Mouse (Mus musculus) monocyte, adult 5-6 weeks (primary cell): Measurements from ENCODE around the gene Trim37. TPM values are rescaled to one million over a fixed set of nuclear protein-coding genes. Genes with fewer than 3 reads are reported as not detected.

Experiments
- ATAC-seq: fragments of 153-309, 156-312 bp; replicated peaks from 2 replicates; pipeline ENCODE4 v1.8.0; 2017; ENCODE audit warnings: mild to moderate bottlenecking; ENCODE audit not compliant: low TSS enrichment, insufficient number of reproducible peaks, severe bottlenecking, poor library complexity, low FRiP score
- total RNA-seq: library from RNA; stranded (forward); fragments of 200-1000, 200-491, 200-594 nt; gene quantifications from 3 replicates; pipeline ENCODE4 v1.2.3, GENCODE M21; 2017

Trim37 gene
- 11.8 to 19.2 TPM (median 15.1 TPM) in 3 replicates for total RNA-seq

DNA sequence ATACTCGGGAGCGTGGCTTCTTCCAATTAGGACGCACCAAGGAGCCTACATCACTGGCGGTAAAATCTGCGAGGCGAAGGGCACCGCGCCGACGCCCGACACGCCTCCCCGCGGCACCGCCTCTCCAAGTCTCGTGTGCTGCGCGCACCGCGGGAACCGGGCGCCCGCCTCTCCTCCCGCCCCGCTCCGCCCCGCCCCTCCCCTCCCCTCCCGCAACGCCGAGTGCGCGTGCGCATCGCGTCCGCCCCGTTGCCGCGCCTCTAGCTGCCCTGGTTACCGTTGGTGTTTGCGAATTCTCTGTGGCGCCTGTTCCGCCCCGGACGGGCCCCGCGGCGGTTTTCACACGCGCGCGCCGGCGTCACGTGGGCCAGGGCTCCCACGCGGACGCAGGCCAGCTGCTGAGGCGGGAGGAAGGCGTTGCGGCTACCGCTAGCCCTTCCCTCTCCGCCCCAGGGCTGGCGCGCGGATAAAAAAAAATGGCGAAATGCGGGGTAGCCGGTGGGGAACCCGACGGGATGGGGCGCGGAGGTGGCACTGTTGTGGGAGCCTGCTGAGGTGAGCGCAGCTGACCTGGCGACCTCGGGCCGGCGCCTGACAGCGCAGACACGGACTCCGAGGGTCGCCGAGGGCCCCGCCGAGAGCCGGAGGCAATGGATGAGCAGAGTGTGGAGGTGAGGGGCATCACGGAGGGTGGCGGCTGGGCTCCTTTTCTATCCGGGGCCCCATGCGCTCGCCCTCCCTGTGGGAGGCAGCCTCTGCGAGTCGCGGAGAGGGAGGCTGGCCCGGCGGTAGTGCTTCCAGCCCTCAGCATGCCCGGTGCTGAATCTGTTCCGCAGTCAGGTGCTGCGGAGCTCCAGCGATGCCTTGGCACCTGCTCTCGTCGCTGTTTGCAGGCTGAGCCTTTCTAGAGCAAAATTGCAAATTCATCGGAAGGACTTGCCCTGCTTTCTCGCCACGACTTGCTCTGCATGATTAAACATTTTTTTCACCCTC, at the start of gene Trim37:
TSS of gene Trim37 (plus strand) at position 254 of the 993 bp plus-strand sequence.
- ATAC-seq = peak; percentile 88

DNA sequence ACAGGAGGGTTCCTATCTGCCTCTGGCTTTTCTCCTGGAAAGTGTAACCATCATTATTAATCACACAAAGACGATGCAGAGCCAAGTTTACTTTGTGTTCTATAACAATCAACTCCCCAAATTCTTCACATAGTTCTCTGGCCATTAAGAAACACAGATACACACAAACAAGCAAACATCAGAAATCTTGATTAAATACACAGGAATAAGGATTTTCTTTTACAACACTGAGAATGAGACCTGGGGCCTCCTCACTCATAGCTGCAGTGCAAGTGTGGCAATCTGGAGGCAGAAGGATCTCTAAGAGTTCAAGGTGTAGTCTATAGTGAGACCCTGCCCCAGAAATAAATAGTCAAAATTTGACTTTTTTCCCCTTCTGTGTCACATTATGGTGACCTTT, 43.2 kb upstream of the Trim37 start:
- ATAC-seq = no peak

GRCm38 (mm10) chr11:87085461-87085860, 41.4 kb upstream of the Trim37 start:
- no peak for ATAC-seq

GRCm38 (mm10) chr11:87086290-87086984, 40.4 kb upstream of the Trim37 start, which contains the start of gene Smg8:
Gene Smg8 (minus strand): TSS chr11:87086774.
- peak; percentile 96 for ATAC-seq

- no peak for ATAC-seq
Observed at GRCm38 (mm10) chr11:87087142-87087541, 39.7 kb upstream of the Trim37 start.

DNA sequence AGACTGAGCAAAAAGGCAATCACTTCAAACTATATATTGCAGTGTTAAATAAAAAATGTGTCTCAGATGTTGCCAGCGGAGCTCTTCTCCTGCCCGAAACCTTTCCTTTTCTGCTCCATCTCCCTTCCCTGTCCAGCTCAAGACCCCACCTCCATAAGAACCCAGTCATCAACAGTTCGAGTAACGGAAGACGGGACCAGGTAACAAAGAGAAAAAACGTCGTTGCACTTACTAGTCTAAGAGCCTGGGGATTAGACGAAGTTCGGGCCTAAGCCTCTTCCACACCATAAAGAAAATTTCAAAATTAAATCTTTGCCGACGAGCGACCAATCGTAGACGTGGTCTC, 18.5 kb upstream of the Trim37 start, which contains the start of gene Prr11:
TSS of gene Prr11 (minus strand) at position 300 of the 346 bp plus-strand sequence.
- ATAC-seq = no peak

DNA sequence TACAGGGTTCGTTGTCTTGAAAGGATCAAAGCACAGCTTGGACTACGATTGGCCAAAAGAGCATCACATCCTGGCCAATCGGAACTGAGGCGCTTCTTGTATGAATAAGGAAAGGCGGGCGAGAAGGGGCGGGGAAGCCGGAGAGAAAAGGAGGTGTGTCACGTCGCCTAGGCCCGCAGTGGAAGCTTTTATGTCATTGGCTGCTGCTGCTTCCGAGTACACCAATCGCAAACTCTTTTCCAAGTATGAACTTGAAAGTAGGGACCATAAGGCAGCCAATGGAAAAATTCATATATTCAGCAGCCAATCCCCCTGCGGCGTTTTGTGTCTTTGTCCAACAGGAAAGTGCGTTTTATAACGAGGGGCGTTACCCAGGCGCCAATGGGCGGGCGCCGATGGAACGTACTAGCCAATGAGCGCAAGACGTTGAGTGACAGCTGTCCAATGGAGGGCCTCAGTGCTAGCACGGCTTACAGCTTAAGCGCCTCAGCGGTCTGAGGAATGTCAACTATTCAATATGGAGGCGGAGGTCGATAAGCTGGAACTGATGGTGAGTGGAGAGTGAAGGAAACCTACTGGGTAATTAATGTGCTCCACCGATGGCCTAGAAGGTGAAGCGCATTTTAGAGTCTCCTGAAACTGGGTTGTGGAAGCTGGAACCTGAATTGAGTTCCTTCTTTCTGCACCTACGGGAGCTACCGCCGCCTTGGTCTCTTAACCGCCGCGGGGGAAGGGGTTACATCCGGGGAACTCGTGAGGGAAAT, 17.9 kb upstream of the Trim37 start, which contains the start of gene Ska2:
TSS of gene Ska2 (plus strand) at position 480 of the 764 bp plus-strand sequence.
- peak; percentile 97 for ATAC-seq

DNA sequence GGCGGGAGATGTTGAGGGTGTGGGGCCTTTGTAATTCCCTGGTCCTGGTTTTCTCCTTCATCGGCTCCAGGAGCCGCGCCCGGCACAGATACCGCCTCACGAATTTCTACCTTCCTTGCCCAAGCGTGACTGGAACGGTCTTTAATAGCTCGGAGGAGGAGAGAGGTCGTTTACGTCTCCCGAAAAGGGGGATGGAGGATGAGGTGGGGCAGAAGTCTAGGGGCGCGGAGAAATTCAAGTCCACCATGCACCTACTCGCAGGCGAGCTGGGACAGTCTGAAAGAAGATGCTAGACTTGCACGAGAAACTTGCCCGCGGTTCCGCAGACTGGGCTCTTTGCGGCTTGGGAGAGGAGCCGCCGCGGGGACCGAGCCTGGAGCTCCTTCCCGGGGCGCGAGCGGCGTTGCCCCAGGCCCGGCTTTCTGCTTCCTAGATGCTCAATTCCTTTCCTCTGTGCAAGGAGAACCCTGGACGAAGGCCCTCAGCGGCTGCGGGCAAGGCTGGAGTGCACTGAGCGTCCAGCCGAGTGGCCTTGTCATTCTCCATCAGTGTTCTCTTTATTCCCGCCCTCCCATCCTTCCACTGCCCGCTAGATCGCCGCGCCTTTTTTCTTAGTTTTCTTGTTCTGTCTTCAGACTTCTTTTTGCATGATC, 17.2 kb upstream of the Trim37 start:
- ATAC-seq = peak; percentile 0; the same call in 1 of the 2 replicates

DNA sequence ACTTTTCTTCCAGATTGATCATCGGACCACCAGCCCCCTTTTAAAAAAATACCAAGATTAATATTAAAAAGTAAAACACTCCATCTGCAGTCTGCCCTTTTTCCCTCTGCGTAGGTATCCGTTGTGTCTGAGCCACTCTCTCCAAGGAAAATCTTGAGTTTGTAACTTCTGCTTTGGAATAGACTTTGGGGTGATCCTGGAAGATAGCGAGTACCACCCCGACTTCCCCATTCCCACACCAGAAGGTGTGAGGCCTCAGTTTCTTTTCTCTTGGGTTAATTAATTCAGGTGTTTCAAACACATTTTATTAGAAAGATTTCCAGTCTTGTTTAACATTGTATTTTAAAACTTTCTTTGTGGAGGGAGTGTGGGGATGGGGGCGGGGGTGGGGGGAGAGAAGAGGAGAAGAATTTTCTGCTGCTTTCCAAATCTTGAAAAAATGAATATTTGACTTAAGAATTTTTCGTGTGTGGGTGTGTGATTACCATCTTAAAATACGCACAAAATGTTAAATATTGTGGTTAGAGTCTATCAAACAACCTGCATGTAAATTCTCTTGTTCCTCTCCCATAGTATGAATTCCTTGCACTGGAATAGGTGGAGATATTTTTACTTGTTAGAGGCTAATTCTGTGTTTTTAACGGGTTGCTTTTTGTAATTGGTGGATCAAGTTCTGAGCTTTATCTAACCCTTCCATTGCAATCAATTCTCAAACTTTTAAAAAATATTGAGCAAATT, 16.5 kb upstream of the Trim37 start:
- no peak for ATAC-seq

- ATAC-seq = peak; percentile 59; the same call in 1 of the 2 replicates
Observed at GRCm38 (mm10) chr11:87121864-87122263, 5.0 kb upstream of the Trim37 start.

- no peak for ATAC-seq
Observed at GRCm38 (mm10) chr11:87125562-87125961, 1.3 kb upstream of the Trim37 start.

GRCm38 (mm10) chr11:87126281-87126823, 525 bp upstream of the Trim37 start:
- ATAC-seq = no peak

GRCm38 (mm10) chr11:87136233-87136632, 9.4 kb downstream of the Trim37 start:
- no peak for ATAC-seq

GRCm38 (mm10) chr11:87158012-87158411, 31.1 kb downstream of the Trim37 start:
- no peak for ATAC-seq

DNA sequence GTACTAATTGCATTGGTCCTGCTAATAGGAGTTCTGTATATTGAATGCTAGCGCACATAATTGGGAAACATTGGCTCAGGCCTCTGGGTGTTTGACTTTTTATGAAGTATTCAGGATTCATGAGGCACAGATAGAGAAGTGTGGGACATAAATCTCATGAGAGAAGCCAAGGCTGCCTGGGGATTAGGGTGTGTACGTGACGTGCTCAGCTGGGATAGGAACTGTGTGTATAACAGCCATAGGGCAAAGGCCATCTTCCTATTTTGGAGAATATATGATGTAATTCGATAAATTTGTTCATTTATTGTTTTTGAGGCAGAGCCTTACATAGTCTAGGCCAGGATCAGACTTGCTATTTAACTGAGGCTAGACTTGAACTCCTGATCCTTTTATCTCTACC, 35.8 kb downstream of the Trim37 start:
- ATAC-seq = no peak

DNA sequence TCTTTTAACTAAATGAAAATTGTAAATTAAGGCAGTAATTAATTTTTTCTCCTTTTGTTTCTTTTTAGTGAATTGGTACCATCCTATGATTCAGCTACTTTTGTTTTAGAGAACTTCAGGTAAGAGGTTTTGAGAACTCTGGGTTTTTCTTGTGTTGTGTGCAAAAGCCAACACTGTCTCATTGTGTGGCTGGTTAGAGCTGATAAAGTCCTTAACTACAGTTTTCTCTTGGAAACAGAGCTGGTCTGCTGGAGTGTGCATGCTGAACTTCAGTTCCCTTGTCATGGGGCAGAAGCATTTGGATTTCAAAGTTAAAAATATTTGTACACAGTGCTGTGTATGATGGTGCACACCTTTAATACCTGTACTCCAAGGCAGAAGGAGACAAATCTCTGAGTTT, 36.9 kb downstream of the Trim37 start:
- ATAC-seq = no peak

- no peak for ATAC-seq
Observed at GRCm38 (mm10) chr11:87173625-87174024, 46.7 kb downstream of the Trim37 start.
